Mouse (Mus musculus): ENCODE data around the gene Tdo2. TPM values are rescaled to one million over a fixed set of nuclear protein-coding genes. Genes with fewer than 3 reads are reported as not detected.

Gene Tdo2
- total RNA-seq, 2 experiments from 2014 or later, result 1.3 to 1.7 TPM

Other genes starting within 250 kb of the Tdo2 start
- 1 to 10 TPM; 6.4 to 7.6 TPM for gene Ctso, start 43.6 kb downstream of the Tdo2 start, total RNA-seq (2021)
- not detected for gene Asic5, start 6.1 kb upstream of the Tdo2 start, total RNA-seq (2021)
- 100 to 1,000 TPM; 143 to 157 TPM for gene Gucy1b1, start 98.5 kb upstream of the Tdo2 start, total RNA-seq (2021)
- gene Gucy1a1, start 169.6 kb upstream of the Tdo2 start, total RNA-seq (2021), result 100 to 1,000 TPM; 138 to 165 TPM

All from left cerebral cortex, postnatal 4 days (tissue).